ENCODE assay signal across 9 mouse cellular contexts in the genomic region with DNA sequence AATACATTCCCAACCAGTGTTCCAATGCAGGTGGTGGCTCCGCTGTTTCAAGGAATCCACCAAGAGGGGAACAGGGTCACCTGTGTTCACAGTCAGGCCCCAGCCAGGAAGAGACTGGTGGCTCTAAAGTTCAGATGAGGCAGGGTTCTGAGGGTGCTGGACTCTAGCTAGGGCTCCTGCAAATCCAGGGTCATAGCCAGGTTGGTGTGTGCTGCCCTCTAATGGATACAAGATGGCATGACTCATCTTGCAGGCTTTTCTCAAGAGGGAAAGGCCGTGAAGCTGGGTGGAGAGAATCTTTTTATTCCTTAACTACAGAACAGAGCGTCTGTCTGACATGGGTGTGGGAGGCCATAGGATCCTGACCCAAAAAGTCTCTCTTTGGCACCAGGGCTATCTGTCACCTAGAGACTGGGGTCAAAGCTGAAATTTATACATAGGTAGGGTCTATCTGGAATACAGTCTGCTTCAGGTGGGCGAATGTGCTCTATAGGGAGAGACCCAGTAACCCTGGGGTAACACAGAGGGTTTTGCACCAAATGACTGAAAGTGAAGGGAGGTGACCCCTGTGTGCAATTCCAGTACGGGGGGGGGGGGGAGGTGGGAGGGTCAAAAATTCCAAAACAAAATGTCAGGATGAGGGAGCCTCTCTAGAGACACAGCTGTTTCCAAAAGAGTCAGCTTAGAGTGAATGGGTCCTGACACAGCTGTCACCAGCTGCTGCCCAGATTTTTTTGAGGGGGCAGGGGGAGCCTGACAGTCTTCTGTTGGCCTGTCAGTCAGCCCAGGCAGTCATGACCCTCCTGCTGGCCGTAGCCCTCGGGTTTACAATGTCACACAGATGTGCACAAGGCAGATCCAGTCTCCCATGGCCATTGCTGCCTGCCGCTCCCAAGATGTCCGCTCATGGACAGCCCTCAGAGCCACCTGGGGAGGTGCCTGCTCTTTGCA. TPM values are rescaled to one million over a fixed set of nuclear protein-coding genes. Genes with fewer than 3 reads are reported as not detected.
DNase-seq lines count a peak whose midpoint lies in the region; ATAC-seq and TF ChIP-seq lines count a peak whose summit lies in the region.
"Had no signal": no experiment of that assay in that cellular context is flagged by ENCODE, and none has a peak within 500 bp of the region (broad histone marks: within the 10 kb centered on the region; RNA-seq: fewer than 3 reads in every experiment).

No protein-coding gene starts in this region.

- H3K4me3 ChIP-seq in heart, adult 2 months: no peak overlapping the region
- H3K4me3 ChIP-seq in heart, embryonic 12.5 days: no peak overlapping the region
- H3K4me3 ChIP-seq in CH12.LX (replicated peaks in 1 of 3; ENCODE audit: low read depth in 2 of 3, low read length in 2 of 3, poor library complexity in 1 of 3): no peak overlapping the region
- no peak overlapping the region for H3K4me3 ChIP-seq in bone marrow, adult 2 months (replicated peaks; ENCODE audit: control insufficient read depth, low read depth, low read length)
- H3K4me3 ChIP-seq: liver, embryonic 13.5 days had no signal

- dilution Hi-C loops in CH12.LX (cut with MboI; ENCODE audit: extremely low pct_ligation_motif_present, extremely low pct_unique_long_range_greater_than_20kb, low sequenced_read_pairs): no loop called here

- in situ Hi-C loops in CH12.LX (cut with MboI; ENCODE audit: low pct_ligation_motif_present, low pct_unique_long_range_greater_than_20kb, low sequenced_read_pairs): no loop called here

- TF ChIP-seq CTCF in heart, adult 2 months (IDR thresholded peaks at IDR 0.05): peak; percentile 72
- TF ChIP-seq CTCF in CH12.LX (conservative IDR thresholded peaks at IDR 0.05 in 1 of 2, IDR thresholded peaks at IDR 0.05 in 1 of 2; ENCODE audit: low read depth in 2 of 2, low read length in 2 of 2): peak; percentile 44 to 82; a peak in 3 of 4 replicates
- TF ChIP-seq CTCF in bone marrow, adult 2 months (IDR thresholded peaks at IDR 0.05; ENCODE audit: control insufficient read depth, insufficient read depth, low read length): peak; percentile 46

- no peaks in the 10 kb centered on the region for H3K36me3 ChIP-seq in heart, adult 2 months (ENCODE audit: control insufficient read depth, insufficient read depth, low read length)
- H3K36me3 ChIP-seq in heart, embryonic 12.5 days: no peaks in the 10 kb centered on the region
- H3K36me3 ChIP-seq in CH12.LX (replicated peaks in 1 of 2; ENCODE audit: control insufficient read depth in 1 of 2, insufficient read depth in 1 of 2, low read length in 1 of 2): peaks cover 7 to 92% of the 10 kb centered on the region in 2 experiments
- H3K36me3 ChIP-seq: liver, embryonic 13.5 days had no signal

- no peaks in the 10 kb centered on the region for H3K4me1 ChIP-seq in heart, adult 2 months (ENCODE audit: control insufficient read depth, insufficient read depth, low read length)
- H3K4me1 ChIP-seq in heart, embryonic 12.5 days (replicated peaks): no peaks in the 10 kb centered on the region
- no peaks in the 10 kb centered on the region for H3K4me1 ChIP-seq in CH12.LX (ENCODE audit: control insufficient read depth in 1 of 2, insufficient read depth in 2 of 2)
- H3K4me1 ChIP-seq in bone marrow, adult 2 months (ENCODE audit: control insufficient read depth, insufficient read depth, low read length): no peaks in the 10 kb centered on the region
- H3K4me1 ChIP-seq: liver, embryonic 13.5 days had no signal

- H3K9ac ChIP-seq in heart, adult 2 months (ENCODE audit: low read depth, low read length): no peak overlapping the region
- H3K9ac ChIP-seq in heart, embryonic 12.5 days: no peak overlapping the region
- no peak overlapping the region for H3K9ac ChIP-seq in CH12.LX (ENCODE audit: insufficient read depth, low read depth)
- H3K9ac ChIP-seq: liver, embryonic 13.5 days had no signal

- intact Hi-C loops in heart, adult 2 months (cut with DNase I): loop anchor here (1.0 kb wide), 1 partner anchor 70 kb away; no protein-coding TSS in a partner anchor

- H3K4me2 ChIP-seq in heart, embryonic 12.5 days: no peak overlapping the region
- no peak overlapping the region for H3K4me2 ChIP-seq in CH12.LX (ENCODE audit: insufficient read depth, low read depth, poor library complexity, severe bottlenecking)
- H3K4me2 ChIP-seq: liver, embryonic 13.5 days had no signal

- ATAC-seq in heart, embryonic 12.5 days (ENCODE audit: insufficient number of reproducible peaks, low FRiP score): no peak

- H3K27me3 ChIP-seq in heart, adult 2 months (ENCODE audit: control insufficient read depth, insufficient read depth, low read length): no peaks in the 10 kb centered on the region
- peaks cover 4% of the 10 kb centered on the region; the same call in 1 of the 2 replicates for H3K27me3 ChIP-seq in heart, embryonic 12.5 days (replicated peaks)
- no peaks in the 10 kb centered on the region for H3K27me3 ChIP-seq in CH12.LX (replicated peaks)
- H3K27me3 ChIP-seq: liver, embryonic 13.5 days had no signal

- TF ChIP-seq POLR2A in heart, adult 2 months (IDR thresholded peaks at IDR 0.05; ENCODE audit: insufficient read depth, low read depth, low read length): no peak
- TF ChIP-seq POLR2A in CH12.LX (IDR thresholded peaks at IDR 0.05; ENCODE audit: low read depth, low read length): no peak
- no peak for TF ChIP-seq POLR2A in bone marrow, adult 2 months (IDR thresholded peaks at IDR 0.05; ENCODE audit: borderline replicate concordance, control insufficient read depth, low read depth, low read length)

- DNase-seq in heart, adult 2 months: no peak
- DNase-seq in CH12.LX (ENCODE audit: extremely low read depth): peak; percentile 58
- DNase-seq in forelimb bud, embryonic 11.5 days (ENCODE audit: low read depth, low spot score): peak; percentile 43
- peak; percentile 21 to 35 for DNase-seq in kidney, postnatal 4 days
- DNase-seq in naive thymus-derived CD4-positive, alpha-beta T cell, adult 2 months (ENCODE audit: low read depth): peak; percentile 9
- DNase-seq in T-cell, adult 2 months (ENCODE audit: low spot score): no peak
- DNase-seq: liver, embryonic 13.5 days had no signal

- no peak overlapping the region for H3K27ac ChIP-seq in heart, adult 2 months
- no peak overlapping the region for H3K27ac ChIP-seq in heart, embryonic 12.5 days (ENCODE audit: poor library complexity, severe bottlenecking)
- no peak overlapping the region for H3K27ac ChIP-seq in CH12.LX (ENCODE audit: insufficient read depth, low read depth)
- no peak overlapping the region for H3K27ac ChIP-seq in bone marrow, adult 2 months (ENCODE audit: control insufficient read depth, insufficient read depth, low read depth, low read length, poor library complexity)
- H3K27ac ChIP-seq: liver, embryonic 13.5 days had no signal

- H3K79me2 ChIP-seq in heart, adult 2 months (replicated peaks; ENCODE audit: control insufficient read depth, insufficient read depth, low read length): no peaks in the 10 kb centered on the region
- no peaks in the 10 kb centered on the region for H3K79me2 ChIP-seq in CH12.LX (replicated peaks; ENCODE audit: control insufficient read depth, extremely low read depth, insufficient read depth, poor library complexity, severe bottlenecking)

- no peaks in the 10 kb centered on the region for H3K9me3 ChIP-seq in heart, embryonic 12.5 days (replicated peaks)
- H3K9me3 ChIP-seq in CH12.LX (replicated peaks; ENCODE audit: low read length): no peaks in the 10 kb centered on the region
- H3K9me3 ChIP-seq: liver, embryonic 13.5 days had no signal

- TF ChIP-seq RAD21 in CH12.LX (IDR thresholded peaks at IDR 0.05; ENCODE audit: low read depth, low read length): peak; percentile 77

- TF ChIP-seq EP300 in heart, adult 2 months (IDR thresholded peaks at IDR 0.05; ENCODE audit: insufficient read depth, low read depth, low read length): no peak
- TF ChIP-seq EP300 in CH12.LX (IDR thresholded peaks at IDR 0.05; ENCODE audit: low read length): no peak

- WGBS in heart, adult 2 months: 54% methylated on average over 9 of the region's 9 CpGs
- WGBS in heart, embryonic 12.5 days: 58% methylated on average over 9 of the region's 9 CpGs
- 66% methylated on average over 9 of the region's 9 CpGs for WGBS in bone marrow, adult 2 months

TF ChIP-seq in CH12.LX, 34 proteins besides CTCF, POLR2A, EP300 and RAD21:
- TF ChIP-seq SMC3 (IDR thresholded peaks at IDR 0.05; ENCODE audit: low read depth, low read length): peak; percentile 74
- no peak for TF ChIP-seq CHD2 (IDR thresholded peaks at IDR 0.05; ENCODE audit: low read length)

RNA-seq across cellular contexts. Expression of a gene that starts 44.2 kb away (rescaled TPM):
- total RNA-seq in heart, adult 2 months (2021): not detected
- not detected in 2 replicates for polyA plus RNA-seq in heart, adult 2 months (2012; rRNA removed)
- polyA plus RNA-seq in heart, embryonic 12.5 days (2016; fragmentation: Nextera tagmentation; extraction: Ambion mirVana): not detected in 2 replicates
- 2.0 and 2.2 TPM in 2 replicates for total RNA-seq in CH12.LX (2012; rRNA removed)
- 1.1 TPM in 2 replicates for total RNA-seq in CH12.LX (2014; rRNA removed)
- polyA plus RNA-seq in CH12.LX (2012; ENCODE audit: insufficient read length, low read depth): 5.2 and 6.0 TPM in 2 replicates
- not detected in 2 replicates for polyA plus RNA-seq in bone marrow, adult 2 months (2011; ENCODE audit: insufficient read depth, insufficient read length, low replicate concordance, missing spikeins)
- polyA plus RNA-seq: liver, embryonic 13.5 days had no signal

Comparison
In these comparisons a context has a peak if more than half of its experiments do, and no peak if none do; other contexts are left out.
1. DNase-seq: peak in CH12.LX (single experiment), forelimb bud, embryonic 11.5 days (single experiment), kidney, postnatal 4 days (2 of 2) and naive thymus-derived CD4-positive, alpha-beta T cell, adult 2 months (single experiment); none in heart, adult 2 months (0 of 2) and T-cell, adult 2 months (single experiment).
2. Peak in every context shown above with its lines, with median percentiles within 50 percentile points of each other: CTCF ChIP-seq.